Mouse (Mus musculus): ENCODE measurements around the gene Rsrc1. TPM values are rescaled to one million over a fixed set of nuclear protein-coding genes. Genes with fewer than 3 reads are reported as not detected.
"Not testable (repeated sequence)": the region's sequence is repeated elsewhere in the genome, so short reads cannot be mapped to it uniquely, and the experiment has no call there.

Rsrc1 gene
- polyA plus RNA-seq, 1 experiment, result 57.4 TPM

GRCm38 (mm10) chr3:67147246-67147645 lies 166.1 kb downstream of the Rsrc1 start:
- Histone ChIP-seq H3K4me1 (ENCODE audit: control insufficient read depth, insufficient read depth, low read length) (no peaks in the 10 kb centered on the region), H3K36me3 (ENCODE audit: control insufficient read depth, insufficient read depth, low read length, poor library complexity, severe bottlenecking) (no peaks in the 10 kb centered on the region), H3K9ac (ENCODE audit: low read depth, poor library complexity, severe bottlenecking) (no peak overlapping the region), H3K9me3 (replicated peaks; ENCODE audit: control insufficient read depth, insufficient read depth, low read length, poor library complexity, severe bottlenecking) (no peaks in the 10 kb centered on the region), H3K4me3 (ENCODE audit: low read depth, low read length) (no peak overlapping the region), H3K27ac (ENCODE audit: insufficient read depth, low read length) (no peak overlapping the region), H3K27me3 (ENCODE audit: control insufficient read depth, insufficient read depth, low read length, poor library complexity, severe bottlenecking) (no peaks in the 10 kb centered on the region)
- TF ChIP-seq EP300 (IDR thresholded peaks at IDR 0.05; ENCODE audit: insufficient read depth, low read depth, low read length) (no peak), CTCF (IDR thresholded peaks at IDR 0.05; ENCODE audit: low read depth, low read length) (no peak), POLR2A (IDR thresholded peaks at IDR 0.05; ENCODE audit: insufficient read depth, low read length) (no peak)

DNA sequence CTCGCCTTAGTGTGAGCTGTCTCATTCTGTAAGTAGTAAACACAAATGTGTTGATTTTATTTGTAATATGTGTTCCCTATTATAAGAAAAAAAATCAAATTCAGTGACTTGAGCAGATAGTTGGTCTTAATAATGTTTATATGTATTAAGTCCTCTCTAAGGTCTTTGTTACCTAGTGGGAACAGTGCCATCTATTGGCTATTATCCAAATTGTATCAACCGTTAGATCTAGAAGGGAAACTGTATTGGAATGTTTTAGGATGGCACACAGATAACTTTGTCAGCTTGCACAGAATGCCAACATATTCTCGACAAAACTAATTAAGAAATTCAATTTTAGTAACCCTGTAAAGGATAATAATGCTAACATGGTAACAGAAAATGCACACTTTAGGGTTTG lies 216.0 kb downstream of the Rsrc1 start:
- Histone ChIP-seq H3K36me3 (ENCODE audit: control insufficient read depth, insufficient read depth, low read length, poor library complexity, severe bottlenecking) (no peaks in the 10 kb centered on the region), H3K9me3 (replicated peaks; ENCODE audit: control insufficient read depth, insufficient read depth, low read length, poor library complexity, severe bottlenecking) (no peaks in the 10 kb centered on the region), H3K9ac (ENCODE audit: low read depth, poor library complexity, severe bottlenecking) (no peak overlapping the region), H3K4me3 (ENCODE audit: low read depth, low read length) (no peak overlapping the region), H3K27me3 (ENCODE audit: control insufficient read depth, insufficient read depth, low read length, poor library complexity, severe bottlenecking) (no peaks in the 10 kb centered on the region), H3K4me1 (ENCODE audit: control insufficient read depth, insufficient read depth, low read length) (no peaks in the 10 kb centered on the region), H3K27ac (ENCODE audit: insufficient read depth, low read length) (no peak overlapping the region)
- no peak for TF ChIP-seq CTCF (IDR thresholded peaks at IDR 0.05; ENCODE audit: low read depth, low read length)
- no peak for TF ChIP-seq EP300 (IDR thresholded peaks at IDR 0.05; ENCODE audit: insufficient read depth, low read depth, low read length)
- TF ChIP-seq POLR2A (IDR thresholded peaks at IDR 0.05; ENCODE audit: insufficient read depth, low read length), result no peak

- Histone ChIP-seq H3K9me3 (replicated peaks; ENCODE audit: control insufficient read depth, insufficient read depth, low read length, poor library complexity, severe bottlenecking) (no peaks in the 10 kb centered on the region), H3K4me1 (ENCODE audit: control insufficient read depth, insufficient read depth, low read length) (no peaks in the 10 kb centered on the region), H3K27me3 (ENCODE audit: control insufficient read depth, insufficient read depth, low read length, poor library complexity, severe bottlenecking) (no peaks in the 10 kb centered on the region), H3K27ac (ENCODE audit: insufficient read depth, low read length) (no peak overlapping the region), H3K36me3 (ENCODE audit: control insufficient read depth, insufficient read depth, low read length, poor library complexity, severe bottlenecking) (no peaks in the 10 kb centered on the region), H3K9ac (ENCODE audit: low read depth, poor library complexity, severe bottlenecking) (no peak overlapping the region), H3K4me3 (ENCODE audit: low read depth, low read length) (no peak overlapping the region)
- TF ChIP-seq EP300 (IDR thresholded peaks at IDR 0.05; ENCODE audit: insufficient read depth, low read depth, low read length) (no peak), CTCF (IDR thresholded peaks at IDR 0.05; ENCODE audit: low read depth, low read length) (no peak), POLR2A (IDR thresholded peaks at IDR 0.05; ENCODE audit: insufficient read depth, low read length) (no peak)
Measured at GRCm38 (mm10) chr3:67213047-67213457, 231.9 kb downstream of the Rsrc1 start.

GRCm38 (mm10) chr3:67232617-67233241 lies 251.5 kb downstream of the Rsrc1 start:
- no peak overlapping the region for H3K9ac ChIP-seq (ENCODE audit: low read depth, poor library complexity, severe bottlenecking)
- H3K27ac ChIP-seq (ENCODE audit: insufficient read depth, low read length), result no peak overlapping the region
- no peaks in the 10 kb centered on the region for H3K9me3 ChIP-seq (replicated peaks; ENCODE audit: control insufficient read depth, insufficient read depth, low read length, poor library complexity, severe bottlenecking)
- H3K36me3 ChIP-seq (ENCODE audit: control insufficient read depth, insufficient read depth, low read length, poor library complexity, severe bottlenecking), result no peaks in the 10 kb centered on the region
- no peak for TF ChIP-seq POLR2A (IDR thresholded peaks at IDR 0.05; ENCODE audit: insufficient read depth, low read length)
- no peaks in the 10 kb centered on the region for H3K4me1 ChIP-seq (ENCODE audit: control insufficient read depth, insufficient read depth, low read length)
- no peaks in the 10 kb centered on the region for H3K27me3 ChIP-seq (ENCODE audit: control insufficient read depth, insufficient read depth, low read length, poor library complexity, severe bottlenecking)
- H3K4me3 ChIP-seq (ENCODE audit: low read depth, low read length), result no peak overlapping the region

- H3K9ac ChIP-seq (ENCODE audit: low read depth, poor library complexity, severe bottlenecking); H3K4me3 ChIP-seq (ENCODE audit: low read depth, low read length); H3K9me3 ChIP-seq (replicated peaks; ENCODE audit: control insufficient read depth, insufficient read depth, low read length, poor library complexity, severe bottlenecking); H3K4me1 ChIP-seq (ENCODE audit: control insufficient read depth, insufficient read depth, low read length); H3K27me3 ChIP-seq (ENCODE audit: control insufficient read depth, insufficient read depth, low read length, poor library complexity, severe bottlenecking); H3K36me3 ChIP-seq (ENCODE audit: control insufficient read depth, insufficient read depth, low read length, poor library complexity, severe bottlenecking); H3K27ac ChIP-seq (ENCODE audit: insufficient read depth, low read length): not testable (repeated sequence)
Measured at GRCm38 (mm10) chr3:67242451-67242850, 261.3 kb downstream of the Rsrc1 start.

DNA sequence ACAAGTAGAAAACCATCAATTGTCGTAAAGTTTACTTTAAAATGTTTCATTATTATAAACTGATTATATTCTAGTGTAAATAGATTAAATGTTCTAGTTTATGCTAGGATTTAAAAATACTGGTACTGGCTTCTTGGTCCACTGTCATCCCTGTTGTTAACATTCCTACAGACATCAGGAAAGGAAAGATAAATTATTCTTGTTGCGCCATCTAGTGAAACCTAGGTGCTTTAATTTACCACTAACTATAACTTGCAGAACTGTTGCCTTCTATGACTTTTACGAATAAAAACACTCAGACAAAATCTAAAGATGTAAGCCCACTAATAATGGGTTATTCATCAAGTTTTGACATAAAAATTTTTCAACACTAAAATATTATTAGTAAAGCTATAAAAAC lies 286.3 kb downstream of the Rsrc1 start:
- H3K27me3 ChIP-seq (ENCODE audit: control insufficient read depth, insufficient read depth, low read length, poor library complexity, severe bottlenecking), result no peaks in the 10 kb centered on the region
- no peak overlapping the region for H3K9ac ChIP-seq (ENCODE audit: low read depth, poor library complexity, severe bottlenecking)
- no peak overlapping the region for H3K4me3 ChIP-seq (ENCODE audit: low read depth, low read length)
- H3K36me3 ChIP-seq (ENCODE audit: control insufficient read depth, insufficient read depth, low read length, poor library complexity, severe bottlenecking), result no peaks in the 10 kb centered on the region
- H3K27ac ChIP-seq (ENCODE audit: insufficient read depth, low read length), result no peak overlapping the region
- no peaks in the 10 kb centered on the region for H3K4me1 ChIP-seq (ENCODE audit: control insufficient read depth, insufficient read depth, low read length)
- no peaks in the 10 kb centered on the region for H3K9me3 ChIP-seq (replicated peaks; ENCODE audit: control insufficient read depth, insufficient read depth, low read length, poor library complexity, severe bottlenecking)
- no peak for TF ChIP-seq CTCF (IDR thresholded peaks at IDR 0.05; ENCODE audit: low read depth, low read length)
- no peak for TF ChIP-seq POLR2A (IDR thresholded peaks at IDR 0.05; ENCODE audit: insufficient read depth, low read length)
